Mouse (Mus musculus) CH12.LX (cell line): ENCODE results near the gene Fli1. TPM values are rescaled to one million over a fixed set of nuclear protein-coding genes. Genes with fewer than 3 reads are reported as not detected.
A peak's percentile ranks its signal among the peaks of the same experiment; 100 is the strongest.

Experiments used
- DNase-seq: peaks from one replicate; pipeline ENCODE4 v3.0.0-alpha.2; 2013; ENCODE audit errors: extremely low read depth
- H3K27ac ChIP-seq: 2 replicates; pipeline ENCODE4 v1.5.1; 2012; ENCODE audit warnings: low read depth, mild to moderate bottlenecking, control low read depth, moderate library complexity; ENCODE audit not compliant: insufficient read depth
- H3K27me3 ChIP-seq: replicated peaks from 2 replicates; pipeline ENCODE3; 2012; ENCODE audit warnings: inconsistent platforms
- H3K36me3 ChIP-seq, 2 experiments: replicated peaks in 1 of 2; 2 replicates each; pipeline versions ENCODE3 to v1.6.1; 2012; ENCODE audit warnings: inconsistent platforms in 1 of 2, low read length in 1 of 2, mild to moderate bottlenecking in 1 of 2, mixed read lengths in 1 of 2, moderate library complexity in 1 of 2; ENCODE audit not compliant: control insufficient read depth in 1 of 2, insufficient read depth in 1 of 2
- H3K4me1 ChIP-seq, 2 experiments: 2 replicates each; pipeline ENCODE4 v1.6.1; 2012; ENCODE audit warnings: inconsistent platforms in 1 of 2, moderate library complexity in 1 of 2; ENCODE audit not compliant: insufficient read depth in 2 of 2, control insufficient read depth in 1 of 2
- H3K4me2 ChIP-seq: 2 replicates; pipeline ENCODE4 v1.6.1; 2012; ENCODE audit warnings: low read depth, mild to moderate bottlenecking, control low read depth; ENCODE audit not compliant: poor library complexity, insufficient read depth, severe bottlenecking
- H3K4me3 ChIP-seq, 3 experiments: fragments of 150-350 bp in 1 of 3; sonication (generic) in 1 of 3; replicated peaks in 1 of 3; 2 replicates each; pipeline versions ENCODE3 to v1.5.1; 2011 to 2012; ENCODE audit warnings: low read depth in 2 of 3, low read length in 2 of 3, mild to moderate bottlenecking in 2 of 3, moderate library complexity in 2 of 3, control low read depth in 1 of 3, improper control_type of control experiment in 1 of 3, inconsistent platforms in 1 of 3, mixed read lengths in 1 of 3; ENCODE audit not compliant: poor library complexity in 1 of 3
- H3K79me2 ChIP-seq: replicated peaks from 2 replicates; pipeline ENCODE4 v1.6.1; 2012; ENCODE audit warnings: mild to moderate bottlenecking, moderate library complexity; ENCODE audit not compliant: control insufficient read depth, poor library complexity, insufficient read depth, severe bottlenecking; ENCODE audit errors: extremely low read depth
- H3K9ac ChIP-seq: 2 replicates; pipeline ENCODE4 v1.6.1; 2012; ENCODE audit warnings: low read depth, mild to moderate bottlenecking, control low read depth, moderate library complexity; ENCODE audit not compliant: insufficient read depth
- H3K9me3 ChIP-seq: replicated peaks from 2 replicates; pipeline ENCODE3; 2012; ENCODE audit warnings: low read length, inconsistent platforms, mixed read lengths
- BHLHE40 ChIP-seq: IDR thresholded peaks from 2 replicates; pipeline ENCODE4 v1.6.1; 2011; ENCODE audit warnings: mild to moderate bottlenecking, low read depth, low read length, improper control_type of control experiment
- CHD2 ChIP-seq: IDR thresholded peaks from 2 replicates; pipeline ENCODE4 v1.6.1; 2011; ENCODE audit warnings: low read length, improper control_type of control experiment
- CTCF ChIP-seq, 2 experiments: IDR thresholded peaks in 1 of 2; conservative IDR thresholded peaks in 1 of 2; 2 replicates each; pipeline ENCODE4 v1.5.1; 2011 to 2012; ENCODE audit warnings: low read depth in 2 of 2, low read length in 2 of 2, improper control_type of control experiment in 1 of 2, inconsistent platforms in 1 of 2, mild to moderate bottlenecking in 1 of 2, moderate library complexity in 1 of 2
- E2F4 ChIP-seq: IDR thresholded peaks from 2 replicates; pipeline ENCODE4 v1.6.1; 2011; ENCODE audit warnings: low read depth, low read length, improper control_type of control experiment; ENCODE audit not compliant: insufficient replicate concordance
- ELF1 ChIP-seq: IDR thresholded peaks from 2 replicates; pipeline ENCODE4 v1.6.1; 2014; ENCODE audit warnings: low read depth, mild to moderate bottlenecking, inconsistent platforms, low read length, improper control_type of control experiment
- EP300 ChIP-seq: IDR thresholded peaks from 2 replicates; pipeline ENCODE4 v1.6.1; 2011; ENCODE audit warnings: low read length, improper control_type of control experiment
- JUN ChIP-seq: IDR thresholded peaks from 2 replicates; pipeline ENCODE4 v1.6.1; 2011; ENCODE audit warnings: low read depth, mild to moderate bottlenecking, low read length, improper control_type of control experiment, moderate library complexity; ENCODE audit not compliant: insufficient read depth
- KAT2A ChIP-seq: IDR thresholded peaks from 2 replicates; pipeline ENCODE4 v1.6.1; 2012; ENCODE audit warnings: low read length, improper control_type of control experiment, inconsistent platforms; ENCODE audit not compliant: insufficient replicate concordance
- MAFK ChIP-seq: IDR thresholded peaks from 2 replicates; pipeline ENCODE4 v1.6.1; 2011; ENCODE audit warnings: low read length, improper control_type of control experiment; ENCODE audit not compliant: insufficient replicate concordance
- MAX ChIP-seq: IDR thresholded peaks from 2 replicates; pipeline ENCODE4 v1.6.1; 2011; ENCODE audit warnings: low read length, improper control_type of control experiment
- MEF2A ChIP-seq: IDR thresholded peaks from 2 replicates; pipeline ENCODE4 v1.6.1; 2014; ENCODE audit warnings: low read depth, mild to moderate bottlenecking, inconsistent platforms, low read length, improper control_type of control experiment, borderline replicate concordance
- MYC ChIP-seq: IDR thresholded peaks from 2 replicates; pipeline ENCODE4 v1.6.1; 2011; ENCODE audit warnings: low read depth, mild to moderate bottlenecking, improper control_type of control experiment, low read length
- NRF1 ChIP-seq: IDR thresholded peaks from 2 replicates; pipeline ENCODE4 v1.6.1; 2014; ENCODE audit warnings: low read depth, mild to moderate bottlenecking, inconsistent platforms, low read length, improper control_type of control experiment, moderate library complexity
- PAX5 ChIP-seq: IDR thresholded peaks from 2 replicates; pipeline ENCODE4 v1.6.1; 2012; ENCODE audit warnings: low read length, inconsistent platforms, mixed read lengths
- POLR2A ChIP-seq: IDR thresholded peaks from 2 replicates; pipeline ENCODE4 v1.6.1; 2011; ENCODE audit warnings: low read depth, mild to moderate bottlenecking, improper control_type of control experiment, low read length
- RAD21 ChIP-seq: IDR thresholded peaks from 2 replicates; pipeline ENCODE4 v1.6.1; 2011; ENCODE audit warnings: low read depth, mild to moderate bottlenecking, low read length, improper control_type of control experiment, moderate library complexity
- SIN3A ChIP-seq: IDR thresholded peaks from 2 replicates; pipeline ENCODE4 v1.6.1; 2012; ENCODE audit warnings: low read length, improper control_type of control experiment, inconsistent platforms
- SMC3 ChIP-seq: IDR thresholded peaks from 2 replicates; pipeline ENCODE4 v1.6.1; 2011; ENCODE audit warnings: low read depth, low read length, improper control_type of control experiment
- TBP ChIP-seq: conservative IDR thresholded peaks from 2 replicates; pipeline ENCODE4 v1.6.1; 2011; ENCODE audit warnings: low read depth, low read length, improper control_type of control experiment
- ZC3H11A ChIP-seq: IDR thresholded peaks from 2 replicates; pipeline ENCODE4 v1.6.1; 2012; ENCODE audit warnings: low read depth, mild to moderate bottlenecking, inconsistent platforms, low read length, improper control_type of control experiment
- ZKSCAN1 ChIP-seq: IDR thresholded peaks from 2 replicates; pipeline ENCODE4 v1.6.1; 2012; ENCODE audit warnings: low read depth, inconsistent platforms, low read length, improper control_type of control experiment, borderline replicate concordance
- ZNF384 ChIP-seq: IDR thresholded peaks from 2 replicates; pipeline ENCODE4 v1.6.1; 2012; ENCODE audit warnings: low read depth, low read length, improper control_type of control experiment, inconsistent platforms
- dilution Hi-C: fragments of 300-500 bp; cut with MboI; formaldehyde crosslinking; loops from 2 replicates; pipeline ENCODE4 v1.14.3; 2020; ENCODE audit warnings: low sequenced_read_pairs; ENCODE audit not compliant: extremely low pct_unique_long_range_greater_than_20kb, extremely low pct_ligation_motif_present
- in situ Hi-C: fragments of 300-500 bp; cut with MboI; formaldehyde crosslinking; loops from 3 replicates; pipeline ENCODE4 v1.14.3; 2019; ENCODE audit warnings: low sequenced_read_pairs, low pct_ligation_motif_present, low pct_unique_long_range_greater_than_20kb, mixed read lengths
- polyA plus RNA-seq: library from polyadenylated mRNA; unstranded; fragments of >175 nt; gene quantifications from 2 replicates; pipeline ENCODE4 v1.2.1, GENCODE M21; 2012; ENCODE audit warnings: low read depth; ENCODE audit not compliant: insufficient read length
- total RNA-seq, 2 experiments: library from RNA; depleted of rRNA; stranded (reverse); fragments of 300-350 nt in 1 of 2; fragments of >200 nt in 1 of 2; gene quantifications; 2 replicates each; pipeline ENCODE4 v1.2.3; 2012 to 2014

Fli1 gene
- total and polyA plus RNA-seq, 3 experiments = 20.3 to 29.3 (median 20.8) TPM

- TF ChIP-seq MEF2A (no peak), EP300 (no peak), SMC3 (no peak), RAD21 (no peak), MYC (no peak), MAFK (no peak), TBP (no peak), E2F4 (no peak), KAT2A (no peak), PAX5 (no peak), MAX (no peak), NRF1 (no peak), ZKSCAN1 (no peak), SIN3A (no peak), JUN (no peak), ZNF384 (no peak), POLR2A (no peak)
- Histone ChIP-seq H3K4me1 (peaks cover 2 to 21% of the 10 kb centered on the region in 2 experiments; a peak in 2 of 4 replicates), H3K4me2 (no peak overlapping the region), H3K9ac (no peak overlapping the region), H3K36me3 (no peaks in the 10 kb centered on the region), H3K4me3 (no peak overlapping the region), H3K9me3 (peaks cover 1% of the 10 kb centered on the region), H3K79me2 (no peaks in the 10 kb centered on the region), H3K27ac (no peak overlapping the region), H3K27me3 (no peaks in the 10 kb centered on the region)
- dilution Hi-C loops = no loop called here
- DNase-seq = no peak
- in situ Hi-C loops = loop anchor here (10.0 kb wide), 2 partner anchors 309 to 671 kb away; no protein-coding TSS in a partner anchor
These were observed 41.2 kb upstream of the Fli1 start for GRCm38 (mm10) chr9:32583905-32584304.

GRCm38 (mm10) chr9:32581851-32582573 is 39.4 kb upstream of the Fli1 start:
- Histone ChIP-seq H3K9ac (no peak overlapping the region), H3K9me3 (peaks cover 5% of the 10 kb centered on the region), H3K36me3 (no peaks in the 10 kb centered on the region), H3K4me2 (no peak overlapping the region), H3K4me1 (peaks cover 0 to 13% of the 10 kb centered on the region in 2 experiments; a peak in 2 of 4 replicates), H3K27me3 (no peaks in the 10 kb centered on the region), H3K27ac (no peak overlapping the region), H3K79me2 (no peaks in the 10 kb centered on the region), H3K4me3 (no peak overlapping the region)
- dilution Hi-C loops = no loop called here
- in situ Hi-C loops = loop anchor here (10.0 kb wide), 2 partner anchors 307 to 673 kb away; no protein-coding TSS in a partner anchor
- DNase-seq = no peak
- TF ChIP-seq SMC3 (peak; percentile 91), CTCF (conservative IDR thresholded peaks at IDR 0.05 in 1 of 2, IDR thresholded peaks at IDR 0.05 in 1 of 2; ENCODE audit: low read depth in 2 of 2, low read length in 2 of 2) (peak in 1 of 2 experiments; percentile 72; a peak in 2 of 4 replicates), ELF1 (0 out of 2 replicates have a peak, but pooled peaks have one; percentile 18), RAD21 (peak; percentile 83), ZC3H11A (peak; percentile 79), CHD2 (no peak), BHLHE40 (no peak)
- TF ChIP-seq, all 38 proteins: peak for 5
